Mouse (Mus musculus): ENCODE results near the gene Zfp106.

The Zfp106 gene

GRCm38 (mm10) chr2:120476277-120477087, 87.2 kb downstream of the Zfp106 start:
- no peak for DNase-seq (ENCODE audit: low spot score in 2 of 2)

GRCm38 (mm10) chr2:120470856-120471255, 92.8 kb downstream of the Zfp106 start:
- DNase-seq (ENCODE audit: low spot score in 2 of 2) = no peak

GRCm38 (mm10) chr2:120469715-120470114, 93.9 kb downstream of the Zfp106 start:
- no peak for DNase-seq (ENCODE audit: low spot score in 2 of 2)

GRCm38 (mm10) chr2:120469220-120469619, 94.4 kb downstream of the Zfp106 start:
- DNase-seq (ENCODE audit: low spot score in 2 of 2) = no peak

- no peak for DNase-seq (ENCODE audit: low spot score in 2 of 2)
Measured at GRCm38 (mm10) chr2:120468011-120468410, 95.6 kb downstream of the Zfp106 start.

GRCm38 (mm10) chr2:120465397-120465785, 98.3 kb downstream of the Zfp106 start:
- no peak for DNase-seq (ENCODE audit: low spot score in 2 of 2)

- DNase-seq (ENCODE audit: low spot score in 2 of 2) = no peak
Measured at GRCm38 (mm10) chr2:120464732-120465396, 98.8 kb downstream of the Zfp106 start.

GRCm38 (mm10) chr2:120464091-120464490, 99.6 kb downstream of the Zfp106 start:
- DNase-seq (ENCODE audit: low spot score in 2 of 2) = no peak

- no peak for DNase-seq (ENCODE audit: low spot score in 2 of 2)
Measured at GRCm38 (mm10) chr2:120463328-120463727, 100.3 kb downstream of the Zfp106 start.

GRCm38 (mm10) chr2:120460216-120460615, 103.4 kb downstream of the Zfp106 start:
- DNase-seq (ENCODE audit: low spot score in 2 of 2) = no peak
